Mouse (Mus musculus) lung, postnatal 0 days (tissue): ENCODE measurements at regions not wholly inside any gene's neighbourhood (a gene's known extent, or its start where the extent isn't known, plus 50 kb on each side); places are given as distances from the start of the nearest gene placed in this dataset.

Experiments used
- ATAC-seq: fragments of 200-750 bp; cut with Nextera tagmentation; 2 replicates; pipeline ENCODE4 v1.8.0; 2017; ENCODE audit warnings: moderate library complexity
- DNase-seq: peaks from one replicate; pipeline ENCODE4 v3.0.0-alpha.2; 2016; ENCODE audit warnings: low spot score
- H3K27ac ChIP-seq: fragments of 300-500 bp; sonication (generic); 2 replicates; pipeline ENCODE4 v1.5.1; 2014; ENCODE audit warnings: antibody characterized with exemption, mild to moderate bottlenecking, low read length, mixed read lengths
- H3K27me3 ChIP-seq: fragments of 300-500 bp; sonication (generic); replicated peaks from 2 replicates; pipeline ENCODE4 v1.6.1; 2014; ENCODE audit warnings: low read length, mixed read lengths; ENCODE audit not compliant: insufficient read depth
- H3K36me3 ChIP-seq: fragments of 300-500 bp; sonication (generic); 2 replicates; pipeline ENCODE4 v1.6.1; 2014; ENCODE audit warnings: low read length, mixed read lengths; ENCODE audit not compliant: insufficient read depth
- H3K4me1 ChIP-seq: fragments of 300-500 bp; sonication (generic); 2 replicates; pipeline ENCODE4 v1.6.1; 2014; ENCODE audit warnings: antibody characterized with exemption, low read depth, low read length, mixed read lengths; ENCODE audit not compliant: insufficient read depth
- H3K4me2 ChIP-seq: fragments of 300-500 bp; sonication (generic); replicated peaks from 2 replicates; pipeline ENCODE4 v1.6.1; 2014; ENCODE audit warnings: low read depth, mild to moderate bottlenecking, low read length, moderate library complexity, mixed read lengths
- H3K4me3 ChIP-seq: fragments of 300-500 bp; sonication (generic); 2 replicates; pipeline ENCODE4 v1.5.1; 2014; ENCODE audit warnings: low read depth, low read length
- H3K9ac ChIP-seq: fragments of 300-500 bp; sonication (generic); replicated peaks from 2 replicates; pipeline ENCODE4 v1.6.1; 2014; ENCODE audit warnings: low read depth, mild to moderate bottlenecking
- H3K9me3 ChIP-seq: fragments of 300-500 bp; sonication (generic); 2 replicates; pipeline ENCODE4 v1.6.1; 2016; ENCODE audit warnings: low read length, mixed read lengths
- CTCF ChIP-seq: IDR thresholded peaks from 2 replicates; pipeline ENCODE4 v1.5.1; 2016; ENCODE audit warnings: antibody characterized with exemption, mild to moderate bottlenecking
- EP300 ChIP-seq: IDR thresholded peaks from 2 replicates; pipeline ENCODE4 v1.6.1; 2016; ENCODE audit warnings: antibody characterized with exemption, mild to moderate bottlenecking, control low read depth
- WGBS: fragments of 180-500 bp; shearing (Covaris S2); extraction: QIAGEN DNeasy Blood & Tissue Kit; methylation state at CpG from one replicate; pipeline ENCODE4 v1.1.7; 2014; 5-methylcytosine and 5-hydroxymethylcytosine counted together

- no peak overlapping the region for H3K9ac ChIP-seq
- no peak overlapping the region for H3K4me2 ChIP-seq
- DNase-seq, result no peak
- H3K27ac ChIP-seq, result no peak overlapping the region
- no peak overlapping the region for H3K4me3 ChIP-seq
- TF ChIP-seq CTCF (no peak), EP300 (no peak)
- H3K36me3 ChIP-seq, result no peaks in the 10 kb centered on the region
- H3K4me1 ChIP-seq, result no peaks in the 10 kb centered on the region
- 73% methylated on average over 8 of the region's 8 CpGs for WGBS
- H3K9me3 ChIP-seq, result no peaks in the 10 kb centered on the region
- no peak for ATAC-seq
- no peaks in the 10 kb centered on the region for H3K27me3 ChIP-seq
These were observed 151.4 kb upstream of the Ppargc1a start for GRCm38 (mm10) chr5:51718911-51719310.

- no peak for TF ChIP-seq EP300
- no peak for TF ChIP-seq CTCF
- H3K4me1 ChIP-seq, result no peaks in the 10 kb centered on the region
- no peaks in the 10 kb centered on the region for H3K27me3 ChIP-seq
- ATAC-seq, result no peak
- no peak overlapping the region for H3K4me2 ChIP-seq
- no peak overlapping the region for H3K4me3 ChIP-seq
- 81% methylated on average over 1 of the region's 1 CpGs for WGBS
- no peak overlapping the region for H3K9ac ChIP-seq
- no peaks in the 10 kb centered on the region for H3K36me3 ChIP-seq
- H3K9me3 ChIP-seq, result no peaks in the 10 kb centered on the region
- no peak for DNase-seq
- H3K27ac ChIP-seq, result no peak overlapping the region
These were observed 150.9 kb upstream of the Ppargc1a start for GRCm38 (mm10) chr5:51718451-51718850.

GRCm38 (mm10) chr5:51711860-51712560, 144.5 kb upstream of the Ppargc1a start:
- no peak overlapping the region for H3K9ac ChIP-seq
- no peaks in the 10 kb centered on the region for H3K36me3 ChIP-seq
- WGBS, result 56% methylated on average over 8 of the region's 8 CpGs
- H3K4me3 ChIP-seq, result no peak overlapping the region
- DNase-seq (peak; percentile 68), ATAC-seq (peak; percentile 90)
- H3K27ac ChIP-seq, result no peak overlapping the region
- TF ChIP-seq EP300 (peak; percentile 80), CTCF (no peak)
- H3K27me3 ChIP-seq, result no peaks in the 10 kb centered on the region
- H3K4me2 ChIP-seq, result no peak overlapping the region
- no peaks in the 10 kb centered on the region for H3K9me3 ChIP-seq
- H3K4me1 ChIP-seq, result no peaks in the 10 kb centered on the region

- 44% methylated on average over 4 of the region's 4 CpGs for WGBS
- Histone ChIP-seq H3K27me3 (no peaks in the 10 kb centered on the region), H3K27ac (no peak overlapping the region), H3K9ac (no peak overlapping the region), H3K36me3 (no peaks in the 10 kb centered on the region), H3K9me3 (no peaks in the 10 kb centered on the region), H3K4me3 (no peak overlapping the region), H3K4me1 (no peaks in the 10 kb centered on the region), H3K4me2 (no peak overlapping the region)
- ATAC-seq (no peak), DNase-seq (peak; percentile 9)
- TF ChIP-seq EP300 (peak; percentile 42; the same call in 1 of the 2 replicates), CTCF (no peak)
These were observed 143.1 kb upstream of the Ppargc1a start for GRCm38 (mm10) chr5:51710664-51711063.

GRCm38 (mm10) chr5:51709447-51709991, 142.0 kb upstream of the Ppargc1a start:
- Histone ChIP-seq H3K4me3 (no peak overlapping the region), H3K9ac (no peak overlapping the region), H3K36me3 (no peaks in the 10 kb centered on the region), H3K27ac (no peak overlapping the region), H3K27me3 (no peaks in the 10 kb centered on the region), H3K4me2 (no peak overlapping the region), H3K9me3 (no peaks in the 10 kb centered on the region), H3K4me1 (no peaks in the 10 kb centered on the region)
- ATAC-seq, result peak; percentile 46
- WGBS, result 32% methylated on average over 6 of the region's 6 CpGs
- peak; percentile 51 for DNase-seq
- TF ChIP-seq CTCF (no peak), EP300 (peak; percentile 77)

GRCm38 (mm10) chr5:51679884-51680283, 112.4 kb upstream of the Ppargc1a start:
- Histone ChIP-seq H3K4me1 (no peaks in the 10 kb centered on the region), H3K36me3 (no peaks in the 10 kb centered on the region), H3K27ac (no peak overlapping the region), H3K9ac (no peak overlapping the region), H3K27me3 (no peaks in the 10 kb centered on the region), H3K4me3 (no peak overlapping the region), H3K9me3 (no peaks in the 10 kb centered on the region), H3K4me2 (no peak overlapping the region)
- ATAC-seq, result no peak
- no peak for TF ChIP-seq EP300
- TF ChIP-seq CTCF, result no peak
- 83% methylated on average over 4 of the region's 4 CpGs for WGBS
- no peak for DNase-seq
